Mouse (Mus musculus) central nervous system, embryonic 11.5 days (tissue): ENCODE measurements around the gene Lyz2. TPM values are rescaled to one million over a fixed set of nuclear protein-coding genes. Genes with fewer than 3 reads are reported as not detected.

Experiments used
- polyA plus RNA-seq: library from polyadenylated mRNA; depleted of rRNA; stranded (reverse); fragments of >200 nt; gene quantifications from 2 replicates; pipeline ENCODE4 v1.2.3, GENCODE M21; 2012; rRNA removed

The Lyz2 gene
- polyA plus RNA-seq: 11.5 and 12.3 TPM in 2 replicates

DNA sequence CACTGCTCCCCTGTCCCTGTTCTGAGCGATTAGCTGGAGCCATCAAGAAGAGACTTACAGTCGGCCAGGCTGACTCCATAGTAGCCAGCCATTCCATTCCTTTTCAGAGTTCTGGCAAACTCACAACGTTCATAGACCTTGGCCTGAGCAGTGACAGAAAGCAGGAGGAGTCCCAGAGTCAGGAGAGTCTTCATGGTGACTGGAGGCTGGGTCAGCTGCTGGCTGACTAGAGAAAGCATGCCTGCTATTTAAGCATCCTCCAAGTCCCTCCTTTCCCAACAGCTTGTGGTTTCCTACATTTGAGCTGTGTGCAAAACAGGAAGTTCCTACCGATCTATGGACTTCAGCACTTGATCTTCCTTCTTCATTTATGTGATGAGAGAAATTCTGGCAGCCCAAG is at the start of gene Lyz2:
Lyz2 (minus strand) TSS at position 273 of the 400 bp plus-strand sequence.

DNA sequence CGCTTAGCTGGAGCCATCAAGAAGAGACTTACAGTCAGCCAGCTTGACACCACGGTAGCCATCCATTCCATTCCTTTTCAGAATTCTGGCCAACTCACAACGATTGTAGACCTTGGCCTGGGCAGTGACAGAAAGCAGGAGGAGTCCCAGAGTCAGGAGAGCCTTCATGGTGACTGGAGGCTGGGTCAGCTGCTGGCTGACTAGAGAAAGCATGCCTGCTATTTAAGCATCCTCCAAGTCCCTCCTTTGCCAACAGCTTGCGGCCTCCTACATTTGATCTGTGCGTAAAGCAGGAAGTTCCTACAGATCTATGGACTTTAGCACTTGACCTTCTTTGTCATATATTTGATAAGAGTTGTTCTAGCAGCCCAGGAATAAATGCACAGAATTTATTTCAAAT is 10.6 kb upstream of the Lyz2 start, which contains the start of gene Lyz1:
Lyz1 (minus strand) TSS at position 198 of the 400 bp plus-strand sequence.

DNA sequence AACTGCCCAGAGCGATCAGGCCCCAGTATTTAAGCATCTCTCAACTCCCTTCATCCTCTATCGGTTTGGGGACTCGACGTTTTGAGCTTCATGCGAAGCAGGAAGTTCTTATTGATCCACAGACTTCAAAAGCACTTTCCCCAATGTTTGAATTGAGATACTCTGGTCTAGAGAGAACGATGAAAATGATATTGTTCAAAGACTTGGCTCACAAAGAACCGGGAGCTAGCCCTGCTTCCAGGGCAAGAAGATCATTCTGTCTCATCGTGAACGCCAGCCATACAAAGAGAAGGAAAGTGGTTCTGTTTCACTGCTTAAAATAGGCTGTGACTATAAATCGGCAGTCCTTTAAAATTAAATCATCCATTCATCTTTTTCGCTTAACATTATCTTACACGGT is 43.5 kb downstream of the Lyz2 start, which contains the start of gene 9530003J23Rik:
9530003J23Rik (minus strand) TSS at position 101 of the 400 bp plus-strand sequence.

Other genes starting within 250 kb of the Lyz2 start
- 1.1 and 1.8 TPM in 2 replicates for gene Lrrc10, start 237.0 kb downstream of the Lyz2 start, polyA plus RNA-seq
- gene Cct2, start 218.5 kb downstream of the Lyz2 start, polyA plus RNA-seq: 328 TPM in 2 replicates
- gene Frs2, start 133.8 kb downstream of the Lyz2 start, polyA plus RNA-seq: 22.6 and 35.0 TPM in 2 replicates
- gene Yeats4, start 57.8 kb downstream of the Lyz2 start, polyA plus RNA-seq: 136 and 193 TPM in 2 replicates
- not detected in 2 replicates for gene 9530003J23Rik, start 43.6 kb downstream of the Lyz2 start, polyA plus RNA-seq
- 0.19 and 0.26 TPM in 2 replicates for gene Lyz1, start 10.5 kb upstream of the Lyz2 start, polyA plus RNA-seq
- gene Cpsf6, start 97.7 kb upstream of the Lyz2 start, polyA plus RNA-seq: 134 and 180 TPM in 2 replicates